Mouse (Mus musculus) layer of hippocampus, adult 2 months (tissue): Measurements from ENCODE around the gene 9130023H24Rik. TPM values are rescaled to one million over a fixed set of nuclear protein-coding genes. Genes with fewer than 3 reads are reported as not detected.

Source experiments
- DNase-seq, 2 experiments: peaks; one replicate each; pipeline ENCODE4 v3.0.0; 2022; ENCODE audit warnings: low spot score in 2 of 2
- H3K27ac ChIP-seq: fragments of 200-600 bp; 2 replicates; pipeline ENCODE4 v1.8.1; 2022
- H3K4me3 ChIP-seq: fragments of 200-600 bp; 2 replicates; pipeline ENCODE4 v1.8.1; 2022; ENCODE audit warnings: mild to moderate bottlenecking
- CTCF ChIP-seq: fragments of 200-600 bp; conservative IDR thresholded peaks from 2 replicates; pipeline ENCODE4 v1.8.1; 2022; ENCODE audit warnings: antibody characterized with exemption, mild to moderate bottlenecking, moderate library complexity
- total RNA-seq, 2 experiments: library from RNA; stranded (reverse); gene quantifications; 2 replicates each; pipeline ENCODE4 v1.2.3; 2021

Gene 9130023H24Rik
- total RNA-seq, 2 experiments from 2014 or later, result 3.5 to 4.0 TPM

- no peak for TF ChIP-seq CTCF
Measured at GRCm38 (mm10) chr7:128205695-128206094, 32.1 kb downstream of the 9130023H24Rik start.

GRCm38 (mm10) chr7:128204179-128204578 is 33.7 kb downstream of the 9130023H24Rik start:
- no peak for DNase-seq
- Histone ChIP-seq H3K27ac (no peak overlapping the region), H3K4me3 (no peak overlapping the region)
- no peak for TF ChIP-seq CTCF

More at GRCm38 (mm10) chr7:128205695-128206094, 32.1 kb downstream of the 9130023H24Rik start:
- DNase-seq, result no peak
- H3K4me3 ChIP-seq, result no peak overlapping the region
- H3K27ac ChIP-seq, result no peak overlapping the region

- no peak for DNase-seq
- H3K4me3 ChIP-seq, result no peak overlapping the region
- H3K27ac ChIP-seq, result no peak overlapping the region
- TF ChIP-seq CTCF, result no peak
Measured at GRCm38 (mm10) chr7:128203071-128203470, 34.8 kb downstream of the 9130023H24Rik start.

GRCm38 (mm10) chr7:128201607-128202006 is 36.2 kb downstream of the 9130023H24Rik start:
- Histone ChIP-seq H3K27ac (no peak overlapping the region), H3K4me3 (no peak overlapping the region)
- no peak for DNase-seq
- TF ChIP-seq CTCF, result no peak

Other genes starting within 250 kb of the 9130023H24Rik start
- gene Pycard, start 244.2 kb downstream of the 9130023H24Rik start, total RNA-seq, result 1 to 10 TPM; 1.9 to 3.0 TPM
- 1 to 10 TPM in 1 of 2 experiments, under 1 TPM in 1; 0.77 to 1.0 TPM for gene Trim72, start 234.1 kb downstream of the 9130023H24Rik start, total RNA-seq
- gene Itgam, start 175.4 kb downstream of the 9130023H24Rik start, total RNA-seq, result 10 to 100 TPM; 10.1 to 10.6 TPM
- not detected for gene Gm49368, start 175.3 kb downstream of the 9130023H24Rik start, total RNA-seq
- gene Itgax, start 108.5 kb downstream of the 9130023H24Rik start, total RNA-seq, result under 1 TPM in 1 of 2 experiments, not detected in 1; 0.10 TPM
- gene Itgad, start 83.7 kb downstream of the 9130023H24Rik start, total RNA-seq, result under 1 TPM; 0.29 to 0.46 TPM
- gene Cox6a2, start 31.6 kb downstream of the 9130023H24Rik start, total RNA-seq, result 1 to 10 TPM; 1.4 to 2.5 TPM
- 10 to 100 TPM; 10.9 to 12.6 TPM for gene Armc5, start 689 bp downstream of the 9130023H24Rik start, total RNA-seq
- 10 to 100 TPM; 12.1 to 13.9 TPM for gene Tgfb1i1, start 8.8 kb upstream of the 9130023H24Rik start, total RNA-seq
- not detected for gene Slc5a2, start 27.6 kb upstream of the 9130023H24Rik start, total RNA-seq
- 10 to 100 TPM; 26.5 to 27.0 TPM for gene BC017158, start 60.1 kb upstream of the 9130023H24Rik start, total RNA-seq
- 10 to 100 TPM; 43.4 to 44.1 TPM for gene Rgs10, start 180.7 kb upstream of the 9130023H24Rik start, total RNA-seq
- 100 to 1,000 TPM; 111 to 128 TPM for gene Tial1, start 223.7 kb upstream of the 9130023H24Rik start, total RNA-seq